Mouse (Mus musculus) MEL (cell line): ENCODE results near the gene Trpm8.

ENCODE experiments used
- CHD2 ChIP-seq: IDR thresholded peaks from 2 replicates; pipeline ENCODE4 v1.6.1; 2011; ENCODE audit warnings: low read length, improper control_type of control experiment
- CTCF ChIP-seq, 3 experiments: IDR thresholded peaks in 2 of 3; conservative IDR thresholded peaks in 1 of 3; 2 replicates each; pipeline ENCODE4 v1.5.1; 2011 to 2012; ENCODE audit warnings: low read length in 3 of 3, low read depth in 2 of 3, mild to moderate bottlenecking in 2 of 3, improper control_type of control experiment in 1 of 3, inconsistent platforms in 1 of 3, mixed read lengths in 1 of 3, moderate library complexity in 1 of 3; ENCODE audit not compliant: control insufficient read depth in 1 of 3, insufficient read depth in 1 of 3, poor library complexity in 1 of 3, severe bottlenecking in 1 of 3
- EP300 ChIP-seq, 2 experiments: IDR thresholded peaks; 2 replicates each; pipeline ENCODE4 v1.6.1; 2011; ENCODE audit warnings: improper control_type of control experiment in 2 of 2, low read length in 2 of 2, low read depth in 1 of 2, mild to moderate bottlenecking in 1 of 2
- GABPA ChIP-seq: IDR thresholded peaks from 2 replicates; pipeline ENCODE4 v1.6.1; 2012; ENCODE audit warnings: low read depth, mild to moderate bottlenecking, inconsistent platforms, low read length, improper control_type of control experiment, moderate library complexity
- GATA1 ChIP-seq: IDR thresholded peaks from 2 replicates; pipeline ENCODE4 v1.6.1; 2011; ENCODE audit warnings: low read depth, low read length, improper control_type of control experiment
- JUND ChIP-seq: IDR thresholded peaks from 2 replicates; pipeline ENCODE4 v1.6.1; 2011; ENCODE audit warnings: low read depth, mild to moderate bottlenecking, improper control_type of control experiment, low read length
- MYC ChIP-seq: IDR thresholded peaks from 2 replicates; pipeline ENCODE4 v1.6.1; 2011; ENCODE audit warnings: low read depth, mild to moderate bottlenecking, low read length, improper control_type of control experiment, moderate library complexity
- NELFE ChIP-seq: IDR thresholded peaks from 2 replicates; pipeline ENCODE4 v1.6.1; 2011; ENCODE audit warnings: low read depth, low read length, improper control_type of control experiment
- POLR2A ChIP-seq, 2 experiments: IDR thresholded peaks; 2 replicates each; pipeline ENCODE4 v1.6.1; 2011 to 2012; ENCODE audit warnings: low read length in 2 of 2, mild to moderate bottlenecking in 2 of 2, control low read depth in 1 of 2, improper control_type of control experiment in 1 of 2, low read depth in 1 of 2, moderate library complexity in 1 of 2; ENCODE audit not compliant: control insufficient read depth in 1 of 2, insufficient read depth in 1 of 2, poor library complexity in 1 of 2
- ZNF384 ChIP-seq: IDR thresholded peaks from 2 replicates; pipeline ENCODE4 v1.6.1; 2012; ENCODE audit warnings: low read depth, mild to moderate bottlenecking, inconsistent platforms, low read length, improper control_type of control experiment

- no peak for TF ChIP-seq EP300 (IDR thresholded peaks at IDR 0.05; ENCODE audit: low read depth in 1 of 2, low read length in 2 of 2)
- no peak for TF ChIP-seq ZNF384
- no peak for TF ChIP-seq JUND
- TF ChIP-seq GABPA, result no peak
- no peak for TF ChIP-seq MYC
- TF ChIP-seq CHD2, result no peak
- no peak for TF ChIP-seq CTCF (IDR thresholded peaks at IDR 0.05 in 2 of 3, conservative IDR thresholded peaks at IDR 0.05 in 1 of 3; ENCODE audit: control insufficient read depth in 1 of 3, insufficient read depth in 1 of 3, low read depth in 2 of 3, low read length in 3 of 3, poor library complexity in 1 of 3, severe bottlenecking in 1 of 3)
- TF ChIP-seq POLR2A (IDR thresholded peaks at IDR 0.05; ENCODE audit: control insufficient read depth in 1 of 2, insufficient read depth in 1 of 2, low read depth in 1 of 2, low read length in 2 of 2, poor library complexity in 1 of 2), result no peak
- TF ChIP-seq NELFE, result no peak
- no peak for TF ChIP-seq GATA1
Observed at GRCm38 (mm10) chr1:88307180-88307579, 29.7 kb downstream of the Trpm8 start.
